ENCODE assay signal across 8 mouse cellular contexts in the genomic region with DNA sequence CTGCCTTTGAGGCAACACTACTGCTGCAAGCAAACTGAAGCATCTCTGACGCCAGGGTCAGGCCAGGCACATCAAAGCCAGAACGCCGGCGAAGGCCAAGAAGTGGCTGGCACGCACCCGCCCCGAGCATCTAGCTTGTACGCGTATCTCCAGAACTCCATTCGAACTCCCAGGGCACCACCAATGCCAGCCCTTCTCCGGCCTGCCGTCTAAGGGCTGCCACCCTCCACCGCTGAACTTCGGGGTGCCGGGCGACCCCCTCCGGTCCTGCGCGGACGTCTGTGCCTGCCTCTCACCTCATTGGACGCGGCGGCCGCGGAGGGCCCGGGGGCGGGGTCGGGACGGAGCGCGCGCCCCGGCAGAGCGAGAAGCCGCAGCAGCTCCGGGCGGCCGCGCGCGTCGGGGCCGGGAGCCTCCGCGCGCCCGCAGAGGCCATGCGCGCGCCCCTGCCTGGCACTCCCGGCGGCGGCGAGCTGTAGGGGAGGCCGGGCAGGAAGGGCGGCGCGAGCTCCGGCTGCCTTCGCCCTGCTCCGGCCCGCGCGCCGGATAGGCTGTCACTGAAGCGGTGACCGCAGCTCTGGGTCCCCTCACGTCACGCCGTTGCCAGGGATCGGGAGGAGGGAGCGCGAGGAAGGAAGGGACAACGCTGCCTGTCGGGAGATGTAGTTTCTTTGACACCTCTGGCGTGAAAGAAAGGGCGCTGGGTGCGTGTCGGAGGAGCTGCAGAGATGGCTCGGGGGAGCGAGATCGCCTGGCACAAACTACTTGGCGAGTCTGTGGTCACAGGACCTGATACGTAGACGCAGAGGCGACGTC. TPM values are rescaled to one million over a fixed set of nuclear protein-coding genes. Genes with fewer than 3 reads are reported as not detected.
A peak's percentile ranks its signal among the peaks of the same experiment; 100 is the strongest.
DNase-seq lines count a peak whose midpoint lies in the region; ATAC-seq lines count a peak whose summit lies in the region.

Coq10a (minus strand) TSS at position 596 of the 816 bp plus-strand sequence.

- no peaks in the 10 kb centered on the region for H3K9me3 ChIP-seq in heart, embryonic 13.5 days
- H3K9me3 ChIP-seq in liver, embryonic 12.5 days (replicated peaks), result no peaks in the 10 kb centered on the region
- H3K9me3 ChIP-seq in stomach, embryonic 15.5 days, result no peaks in the 10 kb centered on the region

- H3K4me3 ChIP-seq in brown adipose tissue, adult 24 weeks (ENCODE audit: insufficient read depth, low read depth, low read length), result peak within 1 kb of the TSS; percentile 76
- peak within 1 kb of the TSS; percentile 70 for H3K4me3 ChIP-seq in heart, embryonic 13.5 days
- H3K4me3 ChIP-seq in liver, embryonic 12.5 days, result peak within 1 kb of the TSS; percentile 76
- H3K4me3 ChIP-seq in stomach, embryonic 15.5 days (replicated peaks), result peak within 1 kb of the TSS; percentile 78

- peak within 1 kb of the TSS; percentile 93 for H3K27ac ChIP-seq in brown adipose tissue, adult 24 weeks (replicated peaks; ENCODE audit: low read depth, low read length)
- H3K27ac ChIP-seq in heart, embryonic 13.5 days (replicated peaks), result peak within 1 kb of the TSS; percentile 93
- peak within 1 kb of the TSS; percentile 90 for H3K27ac ChIP-seq in liver, embryonic 12.5 days
- peak within 1 kb of the TSS; percentile 96 for H3K27ac ChIP-seq in stomach, embryonic 15.5 days

- DNase-seq in CD4-positive, CD25-positive, alpha-beta regulatory T cell, adult 2 months (ENCODE audit: low read depth, low spot score), result peak; percentile 94
- DNase-seq in fat pad, adult 2 months (ENCODE audit: extremely low read depth, low read depth, low spot score), result peak; percentile 65
- DNase-seq in kidney, postnatal 10 days, result peak; percentile 94
- DNase-seq in natural killer cell, adult 2 months (ENCODE audit: low spot score in 2 of 2), result peak; percentile 90 to 93

- H3K9ac ChIP-seq in heart, embryonic 13.5 days, result peak within 1 kb of the TSS; percentile 86
- peak within 1 kb of the TSS; percentile 81 for H3K9ac ChIP-seq in liver, embryonic 12.5 days
- peak within 1 kb of the TSS; percentile 74 for H3K9ac ChIP-seq in stomach, embryonic 15.5 days

- ATAC-seq in heart, embryonic 13.5 days (ENCODE audit: extremely low read depth, insufficient number of reproducible peaks, low FRiP score, low TSS enrichment), result peak; percentile 94
- ATAC-seq in liver, embryonic 12.5 days, result peak; percentile 89
- ATAC-seq in stomach, embryonic 15.5 days (ENCODE audit: insufficient read depth, low FRiP score, low read depth), result peak; percentile 93

- H3K4me1 ChIP-seq in brown adipose tissue, adult 24 weeks (ENCODE audit: control insufficient read depth, insufficient read depth, insufficient read length, low read length), result no peaks in the 10 kb centered on the region
- H3K4me1 ChIP-seq in heart, embryonic 13.5 days, result peaks cover 32% of the 10 kb centered on the region
- peaks cover 47% of the 10 kb centered on the region for H3K4me1 ChIP-seq in liver, embryonic 12.5 days
- peaks cover 15% of the 10 kb centered on the region; the same call in 1 of the 2 replicates for H3K4me1 ChIP-seq in stomach, embryonic 15.5 days

- peak within 1 kb of the TSS; percentile 92 for H3K4me2 ChIP-seq in heart, embryonic 13.5 days
- H3K4me2 ChIP-seq in liver, embryonic 12.5 days, result peak within 1 kb of the TSS; percentile 96
- H3K4me2 ChIP-seq in stomach, embryonic 15.5 days, result peak within 1 kb of the TSS; percentile 90

- H3K36me3 ChIP-seq in heart, embryonic 13.5 days, result peaks cover 23% of the 10 kb centered on the region
- peaks cover 24% of the 10 kb centered on the region for H3K36me3 ChIP-seq in liver, embryonic 12.5 days
- H3K36me3 ChIP-seq in stomach, embryonic 15.5 days, result peaks cover 1% of the 10 kb centered on the region

- no peaks in the 10 kb centered on the region for H3K27me3 ChIP-seq in heart, embryonic 13.5 days (replicated peaks)
- H3K27me3 ChIP-seq in liver, embryonic 12.5 days (replicated peaks), result no peaks in the 10 kb centered on the region
- H3K27me3 ChIP-seq in stomach, embryonic 15.5 days (replicated peaks), result no peaks in the 10 kb centered on the region

- WGBS in heart, embryonic 13.5 days, result under 1% methylated on average over 87 of the region's 87 CpGs
- WGBS in liver, embryonic 12.5 days (ENCODE audit: insufficient replicate concordance), result 2% methylated on average over 86 of the region's 87 CpGs
- WGBS in stomach, embryonic 15.5 days, result 0% methylated on average over 87 of the region's 87 CpGs

RNA-seq across cellular contexts. Expression of gene Coq10a, which starts in this region (rescaled TPM):
- polyA plus RNA-seq in brown adipose tissue, adult 24 weeks (2012; ENCODE audit: insufficient read depth, insufficient read length, missing spikeins), result 122 and 173 TPM in 2 replicates
- polyA plus RNA-seq in heart, embryonic 13.5 days (2015; fragmentation: Nextera tagmentation; extraction: Ambion mirVana), result 11.8 and 12.6 TPM in 2 replicates
- polyA plus RNA-seq in liver, embryonic 12.5 days (2016; fragmentation: Nextera tagmentation; extraction: Ambion mirVana), result 8.7 and 8.9 TPM in 2 replicates
- polyA plus RNA-seq in stomach, embryonic 15.5 days (2015; fragmentation: Nextera tagmentation; extraction: Ambion mirVana), result 14.0 and 14.5 TPM in 2 replicates

Comparison
In these comparisons a context has a peak if more than half of its experiments do, and no peak if none do; other contexts are left out.
1. Peak in every context shown above with its lines: DNase-seq, ATAC-seq, H3K4me3 ChIP-seq and H3K27ac ChIP-seq.